Mouse (Mus musculus): ENCODE results near the gene Vars2.

Gene Vars2

GRCm38 (mm10) chr17:35692368-35692767 lies 25.0 kb upstream of the Vars2 start:
- no peak for DNase-seq (ENCODE audit: low spot score in 2 of 2)

GRCm38 (mm10) chr17:35691811-35692210 lies 24.4 kb upstream of the Vars2 start:
- DNase-seq (ENCODE audit: low spot score in 2 of 2) = no peak

GRCm38 (mm10) chr17:35689936-35690645 lies 22.7 kb upstream of the Vars2 start:
- DNase-seq (ENCODE audit: low spot score in 2 of 2) = no peak

DNA sequence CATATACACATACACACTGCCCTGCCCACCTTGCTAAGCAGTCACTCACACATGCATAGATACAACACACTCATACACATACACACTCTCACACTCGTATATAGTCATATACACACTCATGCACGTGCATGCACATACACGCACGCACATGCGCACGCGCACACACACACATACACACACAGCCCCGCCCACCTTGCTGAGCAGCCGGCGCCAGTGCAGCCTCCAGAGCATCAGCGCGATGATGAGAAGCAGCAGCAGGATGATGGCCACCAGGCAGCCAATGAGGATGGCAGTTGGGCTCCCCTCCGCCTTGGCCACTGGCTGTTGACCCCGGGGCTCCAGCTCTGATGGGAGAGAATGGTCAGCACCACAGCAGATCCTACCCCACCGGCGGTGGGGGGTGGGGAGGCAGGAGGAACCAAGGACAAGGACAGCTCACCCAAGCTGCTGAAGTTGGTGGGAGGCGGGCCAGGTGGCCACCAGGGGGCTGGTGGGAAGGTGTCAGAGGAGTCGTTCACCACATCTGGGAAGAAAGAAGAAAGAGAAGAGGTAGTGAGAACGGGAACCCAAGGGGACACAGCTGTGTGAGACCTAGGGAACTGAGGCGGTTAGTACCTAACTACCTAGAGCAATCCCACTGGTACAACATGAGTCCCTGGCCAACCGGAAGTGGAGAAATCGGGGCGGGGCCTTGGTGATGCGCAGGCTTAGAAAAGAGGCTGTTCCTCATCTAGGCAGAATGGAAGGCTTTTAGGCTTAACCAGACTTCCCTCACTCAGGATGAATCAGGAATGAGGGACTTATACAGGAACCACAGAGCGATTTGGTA lies 21.2 kb upstream of the Vars2 start:
- no peak for DNase-seq (ENCODE audit: low spot score in 2 of 2)

DNA sequence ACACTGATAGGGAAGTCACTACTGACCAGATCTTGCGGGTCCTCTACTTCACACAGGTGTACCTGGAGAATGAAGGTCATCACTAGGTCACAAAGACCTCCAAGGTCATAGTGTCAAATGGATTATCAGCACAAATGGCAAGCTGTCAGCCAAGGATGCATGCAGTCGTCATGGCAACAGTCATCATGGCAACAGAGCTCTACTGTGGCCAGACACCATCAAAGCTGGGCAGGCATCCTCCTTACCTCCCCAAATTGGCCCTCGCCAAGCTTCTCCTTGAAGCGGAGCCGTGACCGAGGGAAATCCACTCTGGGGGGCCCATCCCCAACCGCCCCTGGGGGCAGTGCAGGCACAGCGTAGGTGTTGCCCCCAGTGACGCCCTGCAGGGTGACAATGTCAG lies 17.7 kb upstream of the Vars2 start:
- DNase-seq (ENCODE audit: low spot score in 2 of 2) = no peak

DNA sequence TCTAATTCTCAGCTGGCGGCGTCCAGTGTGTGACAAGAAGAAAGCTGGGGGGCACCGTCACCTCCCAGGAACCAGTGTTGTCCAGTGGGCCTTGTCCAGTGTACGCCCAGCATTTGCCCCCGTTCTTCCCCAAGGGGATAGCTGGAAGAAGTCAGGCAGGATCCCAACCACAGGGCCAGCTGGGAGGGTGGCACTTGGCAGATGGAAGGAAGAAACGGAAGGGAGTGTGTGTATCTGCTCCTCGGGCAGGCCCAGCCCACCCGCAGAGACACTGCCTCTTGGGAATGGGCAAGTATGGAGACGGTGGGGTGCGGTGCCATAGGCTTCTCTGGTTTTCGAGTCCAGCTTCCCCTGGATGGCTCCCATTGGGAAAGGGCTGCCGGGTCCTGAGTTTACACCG lies 14.6 kb upstream of the Vars2 start:
- DNase-seq (ENCODE audit: low spot score in 2 of 2) = no peak

DNA sequence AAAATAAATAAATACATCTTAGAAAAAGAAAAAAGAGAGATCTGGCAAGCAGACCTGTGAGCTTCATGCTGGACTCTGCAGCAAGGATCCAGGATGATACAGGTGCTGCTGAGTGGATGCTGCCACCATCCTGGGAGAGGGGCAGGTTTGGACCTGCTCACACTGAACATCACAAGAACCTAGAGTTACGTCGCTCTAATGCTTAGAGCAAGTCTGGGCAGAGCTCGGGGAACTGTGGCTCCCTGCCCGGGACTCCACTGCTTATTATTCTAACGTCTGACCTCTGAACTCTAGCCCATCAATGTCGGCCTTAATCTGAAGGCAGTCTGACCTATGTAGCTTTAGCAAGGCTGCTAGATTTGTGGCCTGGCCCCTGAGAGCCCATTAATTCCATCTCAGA lies 13.2 kb upstream of the Vars2 start:
- no peak for DNase-seq (ENCODE audit: low spot score in 2 of 2)

DNA sequence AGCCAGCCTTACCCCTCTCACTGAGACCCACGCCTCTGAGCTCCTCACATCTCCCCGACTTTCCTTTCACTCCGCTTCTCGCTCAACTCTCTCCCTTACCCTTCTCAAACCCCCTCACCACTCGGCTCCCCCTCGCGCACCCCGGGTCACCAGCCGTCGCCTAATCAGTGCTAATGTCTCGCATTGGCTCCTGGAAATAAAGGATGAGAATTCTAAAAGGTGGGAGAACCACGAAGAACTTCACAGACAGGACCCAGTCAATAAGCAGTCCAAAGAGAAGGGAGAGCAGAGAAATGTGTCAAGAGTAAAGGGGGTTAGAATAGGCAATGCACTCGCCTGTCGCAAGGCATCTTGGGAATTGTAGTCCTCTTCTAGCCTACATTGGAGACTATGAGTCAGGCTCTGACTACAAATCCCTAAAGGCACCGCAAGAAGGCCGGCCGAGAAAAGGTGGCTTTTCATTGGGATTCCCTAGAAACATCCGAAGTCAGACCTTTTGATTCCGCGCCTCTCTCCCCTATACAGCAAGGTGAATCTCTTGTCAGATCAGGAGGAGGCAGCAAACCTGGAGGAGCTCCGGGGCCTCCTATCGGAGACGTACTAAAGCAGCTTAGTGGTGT lies 6.1 kb upstream of the Vars2 start, which contains the start of gene Gtf2h4:
Gene Gtf2h4 (minus strand): TSS at position 324 of the 620 bp plus-strand sequence.
- peak; percentile 55 to 80 for DNase-seq (ENCODE audit: low spot score in 2 of 2)

- no peak for DNase-seq (ENCODE audit: low spot score in 2 of 2)
Observed at GRCm38 (mm10) chr17:35672527-35672926, 5.1 kb upstream of the Vars2 start.

- DNase-seq (ENCODE audit: low spot score in 2 of 2) = no peak
Observed at GRCm38 (mm10) chr17:35671846-35672245, 4.5 kb upstream of the Vars2 start.

- DNase-seq (ENCODE audit: low spot score in 2 of 2) = no peak
Observed at GRCm38 (mm10) chr17:35669731-35670130, 2.3 kb upstream of the Vars2 start.

DNA sequence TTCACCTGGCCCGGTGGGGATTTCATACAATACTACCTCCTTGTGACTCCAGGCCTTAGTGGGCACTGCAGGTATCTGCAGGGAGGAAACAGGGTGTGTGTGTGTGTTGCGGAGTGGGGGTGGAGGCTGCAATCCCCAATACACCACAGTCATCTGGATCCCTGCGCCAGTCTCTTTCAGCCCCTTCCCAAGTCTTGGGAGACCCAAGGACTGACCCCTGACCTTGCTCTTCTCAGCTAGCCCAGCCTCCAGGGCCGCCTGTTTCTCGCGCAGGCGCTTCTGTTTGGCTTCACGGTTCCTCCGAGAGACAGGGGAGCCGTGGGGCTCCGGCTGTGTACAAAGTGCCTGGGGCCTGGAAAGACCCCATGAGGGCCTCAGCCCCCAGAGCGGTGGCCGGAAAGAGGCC lies 538 bp downstream of the Vars2 start:
- DNase-seq (ENCODE audit: low spot score in 2 of 2) = no peak

GRCm38 (mm10) chr17:35665957-35666515 lies 1.4 kb downstream of the Vars2 start:
- no peak for DNase-seq (ENCODE audit: low spot score in 2 of 2)

- no peak for DNase-seq (ENCODE audit: low spot score in 2 of 2)
Observed at GRCm38 (mm10) chr17:35653086-35653485, 14.3 kb downstream of the Vars2 start.

- no peak for DNase-seq (ENCODE audit: low spot score in 2 of 2)
Observed at GRCm38 (mm10) chr17:35649429-35649828, 18.0 kb downstream of the Vars2 start.

DNA sequence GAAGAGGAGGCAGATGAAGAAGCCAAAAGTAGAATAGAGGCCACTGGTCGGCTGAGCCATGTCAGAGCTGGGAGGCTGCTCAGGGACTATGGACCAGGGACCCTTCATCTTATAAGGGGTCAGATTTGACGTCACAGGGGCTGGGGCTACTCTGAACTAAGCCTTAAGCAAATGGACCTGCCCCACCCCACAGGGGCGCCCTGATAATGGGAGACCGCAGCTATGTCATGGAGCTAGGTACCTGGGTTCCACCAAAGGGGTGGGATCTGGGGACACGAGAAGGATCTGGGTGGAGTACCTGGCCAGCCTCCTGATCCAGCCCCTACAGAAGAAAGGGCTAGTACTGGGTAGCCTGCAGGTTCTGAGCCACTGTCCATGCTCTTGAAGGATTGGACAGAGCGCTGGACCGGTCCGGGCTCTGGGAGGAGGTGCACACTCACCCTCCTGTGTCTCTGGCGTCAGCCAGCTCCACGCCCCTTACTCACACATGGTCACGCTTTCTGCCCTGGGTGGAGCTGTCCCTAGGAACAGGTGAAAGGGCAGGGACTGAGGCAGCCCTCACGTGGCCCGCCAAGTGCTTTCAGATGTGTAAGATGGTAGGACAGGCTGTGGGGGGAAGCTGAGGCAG lies 23.7 kb downstream of the Vars2 start, which contains the start of gene Mucl3:
Gene Mucl3 (minus strand): TSS at position 87 of the 628 bp plus-strand sequence.
- DNase-seq (ENCODE audit: low spot score in 2 of 2) = no peak

- DNase-seq (ENCODE audit: low spot score in 2 of 2) = no peak
Observed at GRCm38 (mm10) chr17:35639352-35639751, 28.0 kb downstream of the Vars2 start.

- no peak for DNase-seq (ENCODE audit: low spot score in 2 of 2)
Observed at GRCm38 (mm10) chr17:35638475-35639190, 28.8 kb downstream of the Vars2 start.

GRCm38 (mm10) chr17:35636363-35636762 lies 31.0 kb downstream of the Vars2 start:
- DNase-seq (ENCODE audit: low spot score in 2 of 2) = no peak

DNA sequence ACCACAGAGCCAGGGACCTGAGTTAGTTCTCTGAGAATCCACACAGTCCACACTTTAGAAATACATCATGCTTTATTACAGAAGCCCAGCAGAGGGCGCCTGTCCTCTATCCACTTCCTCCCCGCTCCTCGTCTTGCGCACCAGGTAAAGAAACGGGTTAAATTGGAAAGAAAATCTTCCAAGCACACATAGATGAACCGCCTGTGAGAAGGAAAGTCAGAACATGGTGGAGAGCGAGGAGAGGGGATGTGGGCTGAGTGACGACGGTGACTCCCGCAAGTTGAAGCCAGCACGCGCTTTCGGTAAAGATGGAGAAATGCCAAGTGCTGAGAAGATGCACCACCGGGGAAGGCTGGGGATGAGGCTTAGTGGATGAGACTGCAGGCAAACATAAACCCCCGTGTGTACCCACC lies 31.7 kb downstream of the Vars2 start:
- DNase-seq (ENCODE audit: low spot score in 2 of 2) = peak in 1 of 2 experiments; percentile 34

DNA sequence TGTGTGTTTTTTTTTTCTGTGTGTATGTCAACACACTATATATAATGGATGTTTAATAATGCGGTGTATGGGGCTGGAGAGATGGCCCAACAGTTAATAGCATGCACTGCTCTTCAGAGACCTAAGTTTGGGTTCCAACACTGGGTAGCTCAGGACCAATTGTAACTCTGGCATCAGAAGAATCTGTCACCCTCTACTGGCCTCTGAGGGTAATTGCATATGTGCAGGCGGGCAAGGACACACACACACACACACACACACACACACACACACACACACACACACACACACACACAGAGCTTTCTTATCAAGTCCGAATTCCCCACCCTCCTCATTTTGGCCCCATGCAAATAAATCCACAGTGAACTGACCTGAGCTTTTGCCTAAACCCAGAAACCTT lies 32.2 kb downstream of the Vars2 start:
- DNase-seq (ENCODE audit: low spot score in 2 of 2) = no peak
